21 mouse cellular contexts compared by ENCODE assay signal in the genomic region with DNA sequence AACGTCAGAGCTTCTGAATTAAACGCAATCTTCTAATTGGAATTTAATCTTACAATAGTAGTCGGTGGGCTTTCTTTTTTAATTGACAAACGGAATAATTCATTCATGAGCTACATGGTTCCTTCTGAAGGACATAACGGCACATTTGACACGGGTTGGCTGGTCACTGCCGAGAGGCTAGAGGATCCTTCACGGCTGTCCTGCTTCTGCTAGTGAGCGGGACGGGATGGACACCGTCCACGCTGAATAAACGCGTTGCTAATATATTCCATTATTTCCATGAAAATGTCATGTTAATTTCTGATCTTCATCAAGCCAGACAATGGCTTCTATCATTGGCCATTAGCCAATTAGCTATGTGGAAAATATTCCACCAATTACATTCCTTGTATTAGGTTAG.
DNase-seq lines count a peak whose midpoint lies in the region; ATAC-seq and TF ChIP-seq lines count a peak whose summit lies in the region.
"Had no signal": no experiment of that assay in that cellular context is flagged by ENCODE, and none has a peak within 500 bp of the region (broad histone marks: within the 10 kb centered on the region; RNA-seq: fewer than 3 reads in every experiment).

No protein-coding gene starts in this region.

- no peak overlapping the region for H3K4me2 ChIP-seq in hindbrain, embryonic 12.5 days (replicated peaks)
- peak overlapping the region; percentile 41 for H3K4me2 ChIP-seq in hindbrain, embryonic 14.5 days (replicated peaks)
- peak overlapping the region; percentile 31; the same call in 1 of the 2 replicates for H3K4me2 ChIP-seq in hindbrain, postnatal 0 days (ENCODE audit: low read depth, low read length)
- H3K4me2 ChIP-seq: embryonic facial prominence, embryonic 15.5 days; forebrain, embryonic 15.5 days; heart, embryonic 15.5 days had no signal

- H3K36me3 ChIP-seq in hindbrain, embryonic 12.5 days = no peaks in the 10 kb centered on the region
- H3K36me3 ChIP-seq in hindbrain, embryonic 10.5 days = peaks cover 13% of the 10 kb centered on the region
- 0 out of 2 replicates have a peak, but pooled peaks cover 4% of the 10 kb centered on the region for H3K36me3 ChIP-seq in hindbrain, embryonic 14.5 days (replicated peaks; ENCODE audit: control insufficient read depth, insufficient read depth)
- H3K36me3 ChIP-seq in hindbrain, postnatal 0 days (ENCODE audit: insufficient read depth, low read length) = no peaks in the 10 kb centered on the region
- H3K36me3 ChIP-seq: embryonic facial prominence, embryonic 15.5 days; forebrain, embryonic 15.5 days had no signal

- H3K4me1 ChIP-seq in hindbrain, embryonic 12.5 days = no peaks in the 10 kb centered on the region; the same call in 1 of the 2 replicates
- no peaks in the 10 kb centered on the region for H3K4me1 ChIP-seq in hindbrain, embryonic 10.5 days (replicated peaks)
- H3K4me1 ChIP-seq in hindbrain, embryonic 14.5 days (replicated peaks; ENCODE audit: control insufficient read depth, insufficient read depth, low read length) = 0 out of 2 replicates have a peak, but pooled peaks cover 9% of the 10 kb centered on the region
- H3K4me1 ChIP-seq in hindbrain, postnatal 0 days (ENCODE audit: insufficient read depth, low read length) = no peaks in the 10 kb centered on the region
- H3K4me1 ChIP-seq: embryonic facial prominence, embryonic 15.5 days had no signal

- H3K27me3 ChIP-seq in hindbrain, embryonic 12.5 days = no peaks in the 10 kb centered on the region
- H3K27me3 ChIP-seq in hindbrain, embryonic 10.5 days (ENCODE audit: insufficient read depth, poor library complexity, severe bottlenecking) = no peaks in the 10 kb centered on the region
- H3K27me3 ChIP-seq in hindbrain, embryonic 14.5 days (ENCODE audit: control insufficient read depth, insufficient read depth, low read length) = no peaks in the 10 kb centered on the region
- no peaks in the 10 kb centered on the region for H3K27me3 ChIP-seq in hindbrain, postnatal 0 days (ENCODE audit: insufficient read depth, low read length)
- H3K27me3 ChIP-seq: CH12.LX; embryonic facial prominence, embryonic 15.5 days; forebrain, embryonic 15.5 days; heart, embryonic 15.5 days had no signal

- no peak for DNase-seq in hindbrain, embryonic 10.5 days (ENCODE audit: low spot score)
- no peak for DNase-seq in hindbrain, embryonic 14.5 days (ENCODE audit: low spot score)
- peak; percentile 7 for DNase-seq in hindbrain, postnatal 0 days (ENCODE audit: low spot score)
- peak; percentile 43 for DNase-seq in retina, embryonic 14.5 days (ENCODE audit: low spot score)
- DNase-seq in kidney, postnatal 25 days = no peak
- DNase-seq: adrenal gland, adult 2 months; adrenal gland, postnatal 25 days; cerebellum, adult 18-20 months; cerebellum, postnatal 10 days; embryo, embryonic 11 days; gastrocnemius, postnatal 36 days; heart, adult 18-20 months; heart, postnatal 14 days had no signal

- no peak for TF ChIP-seq CTCF in hindbrain, postnatal 0 days (IDR thresholded peaks at IDR 0.05; ENCODE audit: low read depth)

- H3K9me3 ChIP-seq in hindbrain, embryonic 12.5 days (replicated peaks) = no peaks in the 10 kb centered on the region
- H3K9me3 ChIP-seq in hindbrain, embryonic 10.5 days = no peaks in the 10 kb centered on the region
- H3K9me3 ChIP-seq in hindbrain, embryonic 14.5 days (ENCODE audit: control insufficient read depth, low read length) = no peaks in the 10 kb centered on the region
- H3K9me3 ChIP-seq in hindbrain, postnatal 0 days (ENCODE audit: low read length) = no peaks in the 10 kb centered on the region
- H3K9me3 ChIP-seq: embryonic facial prominence, embryonic 15.5 days; forebrain, embryonic 15.5 days; heart, embryonic 10.5 days; heart, embryonic 15.5 days had no signal

- no peak overlapping the region for H3K4me3 ChIP-seq in hindbrain, embryonic 12.5 days
- H3K4me3 ChIP-seq in hindbrain, embryonic 10.5 days = no peak overlapping the region
- H3K4me3 ChIP-seq in hindbrain, embryonic 14.5 days (replicated peaks; ENCODE audit: low read length) = no peak overlapping the region
- H3K4me3 ChIP-seq in hindbrain, postnatal 0 days (ENCODE audit: low read length) = peak overlapping the region; percentile 8; the same call in 1 of the 2 replicates
- H3K4me3 ChIP-seq: embryonic facial prominence, embryonic 15.5 days; erythroblast, embryonic 14.5 days; forebrain, embryonic 15.5 days; heart, embryonic 10.5 days; heart, embryonic 15.5 days had no signal

- ATAC-seq in hindbrain, embryonic 12.5 days (ENCODE audit: low FRiP score) = 0 out of 2 replicates have a peak, but pooled peaks have one; percentile 48
- ATAC-seq in hindbrain, embryonic 14.5 days (ENCODE audit: low FRiP score) = no peak
- ATAC-seq in hindbrain, postnatal 0 days = no peak
- no peak for ATAC-seq in megakaryocyte-erythroid progenitor cell, adult 5-6 weeks (replicated peaks; ENCODE audit: low FRiP score, low TSS enrichment, poor library complexity, severe bottlenecking)
- ATAC-seq: forebrain, embryonic 15.5 days had no signal

- H3K9ac ChIP-seq in hindbrain, embryonic 12.5 days = no peak overlapping the region
- no peak overlapping the region for H3K9ac ChIP-seq in hindbrain, embryonic 14.5 days
- H3K9ac ChIP-seq in hindbrain, postnatal 0 days (replicated peaks; ENCODE audit: low read length) = no peak overlapping the region
- H3K9ac ChIP-seq: embryonic facial prominence, embryonic 15.5 days; forebrain, embryonic 15.5 days; heart, embryonic 15.5 days had no signal

- no peak overlapping the region for H3K27ac ChIP-seq in hindbrain, embryonic 12.5 days
- H3K27ac ChIP-seq in hindbrain, embryonic 10.5 days = no peak overlapping the region
- no peak overlapping the region for H3K27ac ChIP-seq in hindbrain, embryonic 14.5 days
- no peak overlapping the region for H3K27ac ChIP-seq in hindbrain, postnatal 0 days
- H3K27ac ChIP-seq: embryonic facial prominence, embryonic 15.5 days; forebrain, embryonic 15.5 days; heart, embryonic 10.5 days; heart, embryonic 15.5 days had no signal

- WGBS in hindbrain, embryonic 12.5 days = 63% methylated on average over 14 of the region's 14 CpGs
- WGBS in hindbrain, embryonic 10.5 days = 80% methylated on average over 14 of the region's 14 CpGs
- 42% methylated on average over 14 of the region's 14 CpGs for WGBS in hindbrain, embryonic 14.5 days
- 47% methylated on average over 14 of the region's 14 CpGs for WGBS in hindbrain, postnatal 0 days

Comparison
In these comparisons a context has a peak if more than half of its experiments do, and no peak if none do; other contexts are left out.
1. DNase-seq: peak in hindbrain, postnatal 0 days (single experiment) and retina, embryonic 14.5 days (single experiment); none in hindbrain, embryonic 10.5 days (single experiment), hindbrain, embryonic 14.5 days (single experiment) and kidney, postnatal 25 days (0 of 2).